In genomic region chr17:33844196-33844595, GRCm38 (mm10) we compare ENCODE assay signal across 9 mouse cellular contexts. TPM values are rescaled to one million over a fixed set of nuclear protein-coding genes. Genes with fewer than 3 reads are reported as not detected.
A peak's percentile ranks its signal among the peaks of the same experiment; 100 is the strongest.
DNase-seq lines count a peak whose midpoint lies in the region; ATAC-seq lines count a peak whose summit lies in the region.
"Had no signal": no experiment of that assay in that cellular context is flagged by ENCODE, and none has a peak within 500 bp of the region (broad histone marks: within the 10 kb centered on the region; RNA-seq: fewer than 3 reads in every experiment).

No protein-coding gene starts in this region.

- H3K27ac ChIP-seq in liver, embryonic 12.5 days, result no peak overlapping the region
- no peak overlapping the region for H3K27ac ChIP-seq in forebrain, embryonic 11.5 days (ENCODE audit: low read depth, low read length)
- H3K27ac ChIP-seq in intestine, embryonic 16.5 days (ENCODE audit: low read length), result no peak overlapping the region
- H3K27ac ChIP-seq in neural tube, embryonic 13.5 days (replicated peaks), result no peak overlapping the region

- WGBS in liver, embryonic 12.5 days (ENCODE audit: insufficient replicate concordance), result 65% methylated on average over 1 of the region's 1 CpGs
- 89% methylated on average over 1 of the region's 1 CpGs for WGBS in forebrain, embryonic 11.5 days
- 50% methylated on average over 1 of the region's 1 CpGs for WGBS in intestine, embryonic 16.5 days
- 55% methylated on average over 1 of the region's 1 CpGs for WGBS in neural tube, embryonic 13.5 days

- no peak for ATAC-seq in liver, embryonic 12.5 days
- no peak for ATAC-seq in forebrain, embryonic 11.5 days (replicated peaks; ENCODE audit: low FRiP score)
- no peak for ATAC-seq in intestine, embryonic 16.5 days
- ATAC-seq in neural tube, embryonic 13.5 days (ENCODE audit: low read depth), result no peak

- no peaks in the 10 kb centered on the region for H3K9me3 ChIP-seq in liver, embryonic 12.5 days (replicated peaks)
- H3K9me3 ChIP-seq in forebrain, embryonic 11.5 days (ENCODE audit: control insufficient read depth, low read length), result no peaks in the 10 kb centered on the region
- H3K9me3 ChIP-seq in intestine, embryonic 16.5 days (ENCODE audit: control insufficient read depth, low read length), result no peaks in the 10 kb centered on the region
- no peaks in the 10 kb centered on the region for H3K9me3 ChIP-seq in neural tube, embryonic 13.5 days

- DNase-seq in liver, result no peak
- peak; percentile 33 for DNase-seq in forebrain, embryonic 11.5 days (ENCODE audit: low spot score)
- DNase-seq in T-cell, adult 2 months (ENCODE audit: low spot score), result no peak
- DNase-seq in right cerebral cortex, postnatal 4 days, result no peak

- H3K36me3 ChIP-seq in liver, embryonic 12.5 days, result peaks cover 16% of the 10 kb centered on the region
- no peaks in the 10 kb centered on the region for H3K36me3 ChIP-seq in forebrain, embryonic 11.5 days (ENCODE audit: control insufficient read depth, insufficient read depth, low read length)
- H3K36me3 ChIP-seq in intestine, embryonic 16.5 days (ENCODE audit: control insufficient read depth, insufficient read depth, low read length), result peaks cover 7% of the 10 kb centered on the region; the same call in 1 of the 2 replicates
- H3K36me3 ChIP-seq in neural tube, embryonic 13.5 days, result peaks cover 32% of the 10 kb centered on the region

- H3K4me1 ChIP-seq in liver, embryonic 12.5 days, result peaks cover 37% of the 10 kb centered on the region
- no peaks in the 10 kb centered on the region for H3K4me1 ChIP-seq in forebrain, embryonic 11.5 days (replicated peaks; ENCODE audit: control insufficient read depth, insufficient read depth, low read length)
- H3K4me1 ChIP-seq in intestine, embryonic 16.5 days (ENCODE audit: control insufficient read depth, insufficient read depth, low read length), result peaks cover 10% of the 10 kb centered on the region
- H3K4me1 ChIP-seq in neural tube, embryonic 13.5 days (replicated peaks), result peaks cover 22% of the 10 kb centered on the region

- H3K9ac ChIP-seq in liver, embryonic 12.5 days, result no peak overlapping the region
- peak overlapping the region; percentile 79; the same call in 1 of the 2 replicates for H3K9ac ChIP-seq in forebrain, embryonic 11.5 days (ENCODE audit: low read length)
- peak overlapping the region; percentile 13; the same call in 1 of the 2 replicates for H3K9ac ChIP-seq in intestine, embryonic 16.5 days (ENCODE audit: low read depth, low read length)
- H3K9ac ChIP-seq in neural tube, embryonic 13.5 days, result peak overlapping the region; percentile 81

- no peak overlapping the region for H3K4me3 ChIP-seq in liver, embryonic 12.5 days
- H3K4me3 ChIP-seq in forebrain, embryonic 11.5 days (ENCODE audit: low read depth, low read length), result no peak overlapping the region; the same call in 1 of the 2 replicates
- no peak overlapping the region for H3K4me3 ChIP-seq in intestine, embryonic 16.5 days (ENCODE audit: low read length)
- H3K4me3 ChIP-seq in neural tube, embryonic 13.5 days, result peak overlapping the region; percentile 89

- H3K4me2 ChIP-seq in liver, embryonic 12.5 days, result peak overlapping the region; percentile 87
- H3K4me2 ChIP-seq in forebrain, embryonic 11.5 days (ENCODE audit: low read depth, low read length, severe bottlenecking), result peak overlapping the region; percentile 73; the same call in 1 of the 2 replicates
- H3K4me2 ChIP-seq in intestine, embryonic 16.5 days (ENCODE audit: low read depth, low read length), result 0 out of 2 replicates have a peak overlapping the region, but pooled peaks have one; percentile 80
- H3K4me2 ChIP-seq in neural tube, embryonic 13.5 days, result peak overlapping the region; percentile 96

- no peaks in the 10 kb centered on the region for H3K27me3 ChIP-seq in liver, embryonic 12.5 days (replicated peaks)
- H3K27me3 ChIP-seq in forebrain, embryonic 11.5 days (ENCODE audit: control insufficient read depth, insufficient read depth, low read length), result no peaks in the 10 kb centered on the region
- no peaks in the 10 kb centered on the region for H3K27me3 ChIP-seq in intestine, embryonic 16.5 days (replicated peaks; ENCODE audit: control insufficient read depth, insufficient read depth, low read length)
- H3K27me3 ChIP-seq in neural tube, embryonic 13.5 days, result no peaks in the 10 kb centered on the region
- H3K27me3 ChIP-seq: Patski had no signal

RNA-seq across cellular contexts. Expression of gene Cd320, which starts 1.3 kb away (rescaled TPM):
- polyA plus RNA-seq in liver, embryonic 12.5 days (2016; fragmentation: Nextera tagmentation; extraction: Ambion mirVana), result 22.2 and 24.1 TPM in 2 replicates
- 62.9 and 74.6 TPM in 2 replicates for polyA plus RNA-seq in forebrain, embryonic 11.5 days (2014; fragmentation: Nextera tagmentation; extraction: Ambion mirVana)
- 47.6 and 53.8 TPM in 2 replicates for polyA plus RNA-seq in intestine, embryonic 16.5 days (2015; fragmentation: Nextera tagmentation; extraction: Ambion mirVana)
- polyA plus RNA-seq in neural tube, embryonic 13.5 days (2015; fragmentation: Nextera tagmentation; extraction: Ambion mirVana), result 52.7 and 57.4 TPM in 2 replicates

RNA-seq across cellular contexts. Expression of gene Ndufa7, which starts 19.8 kb away (rescaled TPM):
- polyA plus RNA-seq in liver, embryonic 12.5 days (2016; fragmentation: Nextera tagmentation; extraction: Ambion mirVana), result 296 and 311 TPM in 2 replicates
- polyA plus RNA-seq in forebrain, embryonic 11.5 days (2014; fragmentation: Nextera tagmentation; extraction: Ambion mirVana), result 374 and 400 TPM in 2 replicates
- polyA plus RNA-seq in intestine, embryonic 16.5 days (2015; fragmentation: Nextera tagmentation; extraction: Ambion mirVana), result 533 and 550 TPM in 2 replicates
- polyA plus RNA-seq in neural tube, embryonic 13.5 days (2015; fragmentation: Nextera tagmentation; extraction: Ambion mirVana), result 558 and 559 TPM in 2 replicates

RNA-seq across cellular contexts. Expression of gene Rps28, which starts 19.8 kb away (rescaled TPM):
- polyA plus RNA-seq in liver, embryonic 12.5 days (2016; fragmentation: Nextera tagmentation; extraction: Ambion mirVana), result 689 and 715 TPM in 2 replicates
- 758 and 759 TPM in 2 replicates for polyA plus RNA-seq in forebrain, embryonic 11.5 days (2014; fragmentation: Nextera tagmentation; extraction: Ambion mirVana)
- polyA plus RNA-seq in intestine, embryonic 16.5 days (2015; fragmentation: Nextera tagmentation; extraction: Ambion mirVana), result 838 and 894 TPM in 2 replicates
- polyA plus RNA-seq in neural tube, embryonic 13.5 days (2015; fragmentation: Nextera tagmentation; extraction: Ambion mirVana), result 530 and 625 TPM in 2 replicates

RNA-seq across cellular contexts. Expression of gene Gm7029, which starts 29.4 kb away (rescaled TPM):
- not detected in 2 replicates for polyA plus RNA-seq in liver, embryonic 12.5 days (2016; fragmentation: Nextera tagmentation; extraction: Ambion mirVana)
- polyA plus RNA-seq in forebrain, embryonic 11.5 days (2014; fragmentation: Nextera tagmentation; extraction: Ambion mirVana), result not detected in 2 replicates
- not detected in 2 replicates for polyA plus RNA-seq in intestine, embryonic 16.5 days (2015; fragmentation: Nextera tagmentation; extraction: Ambion mirVana)
- not detected in 2 replicates for polyA plus RNA-seq in neural tube, embryonic 13.5 days (2015; fragmentation: Nextera tagmentation; extraction: Ambion mirVana)
- polyA plus RNA-seq: large intestine, adult 2 months; Patski had no signal

RNA-seq across cellular contexts. Expression of gene Kank3, which starts 33.9 kb away (rescaled TPM):
- polyA plus RNA-seq in liver, embryonic 12.5 days (2016; fragmentation: Nextera tagmentation; extraction: Ambion mirVana), result 12.6 and 13.2 TPM in 2 replicates
- 30.4 and 31.1 TPM in 2 replicates for polyA plus RNA-seq in forebrain, embryonic 11.5 days (2014; fragmentation: Nextera tagmentation; extraction: Ambion mirVana)
- 22.7 and 23.5 TPM in 2 replicates for polyA plus RNA-seq in intestine, embryonic 16.5 days (2015; fragmentation: Nextera tagmentation; extraction: Ambion mirVana)
- polyA plus RNA-seq in neural tube, embryonic 13.5 days (2015; fragmentation: Nextera tagmentation; extraction: Ambion mirVana), result 36.2 and 40.3 TPM in 2 replicates
